Mouse (Mus musculus) heart, postnatal 0 days (tissue): ENCODE results near the gene Gna14. TPM values are rescaled to one million over a fixed set of nuclear protein-coding genes. Genes with fewer than 3 reads are reported as not detected.

Experiments
- ATAC-seq: fragments of 200-750 bp; cut with Nextera tagmentation; 2 replicates; pipeline ENCODE4 v1.8.0; 2017; ENCODE audit warnings: low read depth, moderate number of reproducible peaks, moderate library complexity; ENCODE audit not compliant: insufficient read depth
- DNase-seq: peaks from one replicate; pipeline ENCODE4 v3.0.0-alpha.2; 2016; ENCODE audit warnings: low spot score
- H3K27ac ChIP-seq: fragments of 300-500 bp; sonication (generic); 2 replicates; pipeline ENCODE4 v1.5.1; 2014; ENCODE audit warnings: low read depth, mild to moderate bottlenecking
- H3K27me3 ChIP-seq: fragments of 300-500 bp; sonication (generic); 2 replicates; pipeline ENCODE4 v1.6.1; 2014; ENCODE audit warnings: low read length, mixed read lengths; ENCODE audit not compliant: control insufficient read depth, insufficient read depth
- H3K36me3 ChIP-seq: fragments of 300-500 bp; sonication (generic); replicated peaks from 2 replicates; pipeline ENCODE4 v1.6.1; 2014; ENCODE audit warnings: low read length, mixed read lengths; ENCODE audit not compliant: control insufficient read depth, insufficient read depth
- H3K4me1 ChIP-seq: fragments of 300-500 bp; sonication (generic); 2 replicates; pipeline ENCODE4 v1.6.1; 2014; ENCODE audit warnings: antibody characterized with exemption; ENCODE audit not compliant: control insufficient read depth, insufficient read depth
- H3K4me2 ChIP-seq: fragments of 300-500 bp; sonication (generic); 2 replicates; pipeline ENCODE4 v1.6.1; 2014; ENCODE audit warnings: low read depth, mild to moderate bottlenecking, low read length, moderate library complexity
- H3K4me3 ChIP-seq: fragments of 300-500 bp; sonication (generic); 2 replicates; pipeline ENCODE4 v1.5.1; 2014; ENCODE audit warnings: low read depth, low read length
- H3K9ac ChIP-seq: fragments of 300-500 bp; sonication (generic); replicated peaks from 2 replicates; pipeline ENCODE4 v1.6.1; 2014; ENCODE audit warnings: low read depth, low read length, mixed read lengths
- H3K9me3 ChIP-seq: fragments of 300-500 bp; sonication (generic); replicated peaks from 2 replicates; pipeline ENCODE4 v1.6.1; 2016; ENCODE audit warnings: low read length; ENCODE audit not compliant: control insufficient read depth
- CTCF ChIP-seq: IDR thresholded peaks from 2 replicates; pipeline ENCODE4 v1.5.1; 2016; ENCODE audit warnings: antibody characterized with exemption, control low read depth, low read depth
- EP300 ChIP-seq: IDR thresholded peaks from 2 replicates; pipeline ENCODE4 v1.6.1; 2016; ENCODE audit warnings: antibody characterized with exemption, low read depth
- WGBS: fragments of 180-500 bp; shearing (Covaris S2); extraction: QIAGEN DNeasy Blood & Tissue Kit; methylation state at CpG from one replicate; pipeline ENCODE4 v1.1.7; 2014; 5-methylcytosine and 5-hydroxymethylcytosine counted together
- polyA plus RNA-seq: library from polyadenylated mRNA; unstranded; fragments of >200 nt; fragmentation: Nextera tagmentation; extraction: Ambion mirVana; gene quantifications from 2 replicates; pipeline ENCODE4 v1.2.1, GENCODE M21; 2015
- total RNA-seq: library from RNA; depleted of rRNA; stranded (reverse); fragments of >200 nt; gene quantifications from 2 replicates; pipeline ENCODE4 v1.2.3, GENCODE M21; 2014; ENCODE audit warnings: low replicate concordance

The Gna14 gene
- total and polyA plus RNA-seq, 2 experiments from 2014 or later, result 0.33 to 3.1 TPM

DNA sequence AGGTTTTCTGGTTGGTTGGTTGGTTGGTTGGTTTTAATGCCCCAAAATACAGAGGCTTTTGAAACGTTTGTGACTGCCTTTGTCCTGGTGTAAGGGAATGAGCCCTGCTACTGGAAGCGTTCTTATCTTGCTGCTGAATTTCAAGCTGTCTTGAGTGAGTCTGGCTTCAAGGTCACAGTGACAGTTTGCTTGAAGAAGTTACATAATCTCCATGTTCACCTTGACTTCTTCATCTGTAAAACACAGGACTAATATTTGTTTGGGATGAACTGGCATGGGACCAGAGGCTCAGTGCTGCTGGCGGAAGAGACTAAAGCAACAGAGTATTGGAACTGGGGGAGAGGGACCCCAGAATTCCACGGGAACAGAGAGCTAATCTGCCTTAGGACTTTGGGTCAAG is 94.4 kb downstream of the Gna14 start:
- Histone ChIP-seq H3K9ac (no peak overlapping the region), H3K36me3 (no peaks in the 10 kb centered on the region), H3K27ac (no peak overlapping the region), H3K27me3 (no peaks in the 10 kb centered on the region), H3K4me1 (no peaks in the 10 kb centered on the region), H3K4me2 (no peak overlapping the region), H3K9me3 (no peaks in the 10 kb centered on the region), H3K4me3 (no peak overlapping the region)
- WGBS, result 56% methylated on average over 4 of the region's 4 CpGs
- DNase-seq (no peak), ATAC-seq (no peak)
- TF ChIP-seq CTCF, result no peak

DNA sequence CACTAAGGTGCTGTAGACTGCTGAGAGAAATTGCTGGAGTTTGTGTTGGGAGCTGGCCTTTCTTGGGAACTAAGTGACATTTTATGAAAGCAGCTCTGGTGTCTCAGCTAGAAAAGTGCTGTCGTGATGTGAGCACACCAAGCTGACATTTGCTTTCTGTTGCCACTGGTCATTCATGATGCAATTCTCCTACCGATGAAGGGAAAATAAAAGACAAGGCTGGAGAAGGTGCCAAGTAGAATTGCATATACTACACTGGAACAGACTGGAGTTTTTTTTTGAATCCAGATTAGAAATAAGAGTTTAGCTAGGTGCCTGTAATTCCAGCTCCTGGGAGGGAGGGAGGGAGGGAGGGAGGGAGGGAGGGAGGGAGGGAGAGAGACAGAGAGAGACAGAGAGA is 98.7 kb downstream of the Gna14 start:
- no peak for TF ChIP-seq CTCF
- Histone ChIP-seq H3K9me3 (no peaks in the 10 kb centered on the region), H3K27me3 (no peaks in the 10 kb centered on the region), H3K4me3 (no peak overlapping the region), H3K36me3 (no peaks in the 10 kb centered on the region), H3K4me1 (no peaks in the 10 kb centered on the region), H3K9ac (no peak overlapping the region), H3K4me2 (no peak overlapping the region), H3K27ac (no peak overlapping the region)
- ATAC-seq (no peak), DNase-seq (no peak)
- WGBS, result 58% methylated on average over 2 of the region's 2 CpGs

DNA sequence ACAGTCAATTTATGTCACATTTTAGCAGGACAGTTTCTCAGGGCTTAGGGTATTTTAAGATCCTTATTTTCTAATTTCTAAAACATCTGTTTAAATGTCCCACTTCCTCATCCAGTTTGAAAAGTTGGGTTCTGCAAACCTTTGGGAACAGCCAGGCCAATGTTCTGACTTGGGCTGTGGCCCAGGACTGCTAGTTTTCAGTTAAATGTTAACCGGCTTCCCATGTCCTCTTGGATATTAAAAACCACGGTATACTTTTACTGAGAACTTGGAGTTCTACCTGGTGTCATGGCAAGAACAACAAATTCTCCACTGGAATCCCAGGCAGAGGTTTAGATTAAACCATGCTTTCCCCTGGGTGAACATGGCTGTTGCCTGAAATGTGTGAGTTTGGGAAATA is 102.9 kb downstream of the Gna14 start:
- 84% methylated on average over 2 of the region's 2 CpGs for WGBS
- H3K27me3 ChIP-seq, result no peaks in the 10 kb centered on the region
- no peak overlapping the region for H3K27ac ChIP-seq
- no peak overlapping the region for H3K4me2 ChIP-seq
- H3K4me3 ChIP-seq, result no peak overlapping the region
- H3K4me1 ChIP-seq, result peaks cover 3% of the 10 kb centered on the region; the same call in 1 of the 2 replicates
- H3K9me3 ChIP-seq, result no peaks in the 10 kb centered on the region
- TF ChIP-seq CTCF, result no peak
- TF ChIP-seq EP300, result no peak
- DNase-seq (no peak), ATAC-seq (no peak)
- H3K9ac ChIP-seq, result no peak overlapping the region
- no peaks in the 10 kb centered on the region for H3K36me3 ChIP-seq

DNA sequence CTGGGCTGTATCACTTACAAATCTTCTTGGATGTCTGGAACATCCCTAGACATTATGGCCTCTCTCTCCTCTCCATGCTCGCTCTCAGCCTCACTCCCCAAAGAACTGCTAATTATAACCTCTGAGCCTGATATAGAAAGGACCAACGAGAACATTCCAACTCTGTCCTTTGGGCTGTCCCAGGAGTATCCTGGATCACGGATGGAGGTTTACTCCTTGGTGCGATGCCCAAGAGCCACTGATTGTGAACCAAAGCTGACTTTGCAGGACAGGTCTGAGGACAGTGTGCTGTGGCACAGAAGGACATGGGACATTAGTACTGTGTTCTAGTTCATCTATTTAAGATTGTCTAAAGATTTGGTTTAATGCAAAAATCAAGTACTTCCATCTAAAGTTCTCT is 108.1 kb downstream of the Gna14 start:
- no peak for ATAC-seq
- Histone ChIP-seq H3K4me3 (no peak overlapping the region), H3K4me1 (peaks cover 7% of the 10 kb centered on the region; the same call in 1 of the 2 replicates), H3K4me2 (no peak overlapping the region), H3K9ac (no peak overlapping the region), H3K36me3 (no peaks in the 10 kb centered on the region), H3K27me3 (no peaks in the 10 kb centered on the region), H3K27ac (no peak overlapping the region), H3K9me3 (no peaks in the 10 kb centered on the region)
- TF ChIP-seq EP300 (no peak), CTCF (no peak)
- no peak for DNase-seq
- WGBS, result 25% methylated on average over 4 of the region's 4 CpGs

DNA sequence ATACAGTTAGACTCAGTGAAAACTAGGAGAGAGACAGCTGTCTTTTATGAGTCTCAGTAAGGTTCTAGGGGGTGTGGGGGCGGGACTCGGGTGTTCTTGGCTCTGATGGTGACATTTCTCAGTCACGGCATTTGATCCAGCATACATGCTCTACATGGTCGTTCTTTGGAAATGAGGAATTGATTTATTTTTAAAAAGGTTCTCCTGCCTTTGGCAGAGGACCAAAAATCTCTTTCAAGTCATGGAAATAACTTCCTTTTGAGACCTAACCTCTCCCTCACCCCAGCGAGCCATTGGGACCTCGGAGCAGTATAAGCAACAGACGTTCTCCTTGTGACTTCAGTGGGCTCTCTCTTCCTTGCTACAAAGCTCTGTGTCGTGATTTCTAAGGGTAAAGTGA is 121.4 kb downstream of the Gna14 start:
- WGBS, result 53% methylated on average over 8 of the region's 8 CpGs
- ATAC-seq, result no peak

DNA sequence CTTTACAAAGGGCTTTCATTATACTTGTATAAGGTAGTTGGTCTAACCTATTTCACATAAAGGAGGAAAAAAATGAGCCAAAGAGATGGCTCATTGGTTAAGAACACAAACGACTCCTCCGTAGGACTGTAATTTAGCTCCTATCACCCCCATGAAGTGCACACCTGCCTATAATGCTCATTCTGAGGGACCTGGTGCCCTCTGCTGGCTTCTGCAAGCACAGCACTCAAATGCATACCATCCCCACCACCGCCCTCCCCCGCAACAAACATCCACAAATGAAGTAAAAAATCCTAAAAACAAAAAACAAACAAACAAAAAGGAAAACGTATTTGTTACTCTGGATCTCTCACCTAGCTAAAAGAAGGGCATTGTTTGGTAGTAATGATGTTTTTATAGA is 122.4 kb downstream of the Gna14 start:
- no peaks in the 10 kb centered on the region for H3K4me1 ChIP-seq
- H3K27me3 ChIP-seq, result no peaks in the 10 kb centered on the region
- no peak overlapping the region for H3K9ac ChIP-seq
- DNase-seq (no peak), ATAC-seq (no peak)
- no peak overlapping the region for H3K4me3 ChIP-seq
- H3K9me3 ChIP-seq, result no peaks in the 10 kb centered on the region
- no peak overlapping the region for H3K27ac ChIP-seq
- WGBS, result 72% methylated on average over 5 of the region's 5 CpGs
- H3K36me3 ChIP-seq, result no peaks in the 10 kb centered on the region
- H3K4me2 ChIP-seq, result no peak overlapping the region
- no peak for TF ChIP-seq EP300
- peak; percentile 44 for TF ChIP-seq CTCF

More for the DNA sequence above, 121.4 kb downstream of the Gna14 start:
- Histone ChIP-seq H3K4me2 (no peak overlapping the region), H3K4me1 (no peaks in the 10 kb centered on the region), H3K27me3 (no peaks in the 10 kb centered on the region), H3K4me3 (no peak overlapping the region), H3K27ac (no peak overlapping the region), H3K9ac (no peak overlapping the region), H3K36me3 (no peaks in the 10 kb centered on the region), H3K9me3 (no peaks in the 10 kb centered on the region)
- TF ChIP-seq EP300 (no peak), CTCF (no peak)
- DNase-seq, result no peak
